Mouse (Mus musculus): Measurements from ENCODE around the gene Trdn.

Trdn gene

GRCm38 (mm10) chr10:33080254-33080653, at the start of gene Trdn:
Trdn (plus strand) TSS chr10:33080554.
- no peak for DNase-seq

DNA sequence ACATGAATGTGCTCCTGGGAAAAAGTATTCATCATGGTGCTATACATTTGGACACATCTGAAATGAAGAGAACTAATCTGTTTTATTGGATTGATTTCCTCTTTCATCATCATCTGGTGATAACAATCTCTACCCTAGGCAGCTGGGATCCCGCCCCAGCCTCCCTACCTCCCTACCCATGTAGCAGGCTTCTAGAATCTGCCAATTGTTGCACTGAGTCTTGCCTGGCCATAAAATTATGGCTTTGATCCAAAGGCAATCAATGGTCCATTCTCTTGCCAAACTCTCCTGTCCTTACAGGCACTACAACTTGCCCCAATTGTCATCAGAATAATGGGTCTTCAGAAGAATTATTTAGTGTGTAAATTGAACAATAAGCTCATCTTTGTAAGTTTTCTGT, 19.6 kb upstream of the Trdn start:
- DNase-seq = no peak

- DNase-seq = no peak
Observed at GRCm38 (mm10) chr10:33065566-33065965, 14.8 kb upstream of the Trdn start.

DNA sequence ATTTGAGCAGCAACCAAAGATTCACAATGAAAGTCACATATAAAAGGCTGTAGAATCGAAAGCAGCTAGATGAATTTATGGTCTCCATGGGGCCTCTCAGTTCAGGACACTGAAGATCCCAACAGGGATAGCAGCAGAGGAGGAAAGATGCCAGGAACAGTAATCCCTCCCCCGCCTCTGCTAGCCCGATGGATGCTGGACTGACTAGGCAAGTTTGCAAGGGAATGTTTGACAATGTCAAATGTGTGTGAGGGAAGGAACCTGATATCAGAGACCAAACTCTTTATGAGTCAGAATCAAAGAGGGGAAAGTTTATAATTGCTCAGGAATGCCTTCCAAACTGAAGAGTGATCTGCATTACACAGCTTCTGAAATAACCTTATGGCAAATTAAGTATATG, 7.2 kb upstream of the Trdn start:
- DNase-seq = no peak

DNA sequence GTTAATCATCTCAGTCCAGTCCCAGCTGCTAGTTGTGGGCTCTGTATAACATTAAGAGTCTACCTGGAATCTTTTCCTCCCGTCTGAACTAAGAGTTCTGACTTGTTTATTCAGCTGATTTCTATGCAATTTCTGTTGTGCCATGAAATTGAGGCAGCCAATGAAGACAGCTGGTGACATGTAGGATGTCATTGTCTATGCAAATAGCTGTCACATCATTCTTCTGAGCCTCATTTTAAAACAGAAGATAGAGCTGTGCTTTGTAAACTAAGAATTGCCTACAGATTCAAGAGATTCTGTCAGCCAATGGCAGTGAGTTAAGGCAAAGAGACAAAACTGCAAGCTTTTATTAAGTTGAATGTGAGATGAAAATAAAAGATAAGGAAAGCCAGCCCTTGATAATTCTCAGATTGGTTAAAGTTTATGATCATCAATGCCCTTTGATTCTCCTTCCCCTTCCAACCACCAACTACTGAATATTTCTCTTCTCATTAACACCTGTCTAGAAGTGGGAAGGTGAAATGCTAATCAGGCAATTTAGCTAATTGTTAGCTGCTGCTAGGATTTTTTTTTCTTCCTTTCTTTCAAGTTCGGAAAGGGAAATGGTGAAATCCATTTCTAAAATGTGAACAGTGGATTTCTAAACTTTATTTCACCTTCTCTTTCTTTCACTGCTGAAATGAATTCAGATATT, 1.9 kb downstream of the Trdn start:
- DNase-seq = no peak

- no peak for DNase-seq
Observed at GRCm38 (mm10) chr10:33082961-33083626, 2.7 kb downstream of the Trdn start.

DNA sequence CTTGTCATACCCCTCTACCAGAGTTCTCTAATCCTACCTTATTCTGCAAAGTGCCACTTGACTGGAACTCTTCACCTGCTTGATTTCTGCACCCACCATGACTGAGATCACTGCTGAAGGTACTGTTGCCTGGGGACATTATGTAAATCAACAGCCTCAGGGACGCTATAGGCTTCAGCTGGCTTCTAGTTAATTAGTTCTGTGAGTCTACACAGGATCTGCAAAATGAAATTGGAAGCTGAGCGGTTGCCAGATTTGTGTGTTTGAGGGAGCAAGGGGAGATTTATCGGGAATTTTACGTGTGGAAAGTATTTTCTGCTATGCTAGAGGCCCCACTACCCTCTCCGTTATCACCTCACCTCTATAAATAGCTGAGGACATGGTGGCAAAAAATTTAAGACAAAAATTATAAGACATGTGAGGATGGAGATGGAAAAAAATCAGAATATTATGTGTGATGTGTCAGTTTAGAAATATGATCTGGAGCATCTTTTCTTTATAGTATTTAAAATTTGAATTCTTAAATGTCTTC, 3.3 kb downstream of the Trdn start:
- no peak for DNase-seq

DNA sequence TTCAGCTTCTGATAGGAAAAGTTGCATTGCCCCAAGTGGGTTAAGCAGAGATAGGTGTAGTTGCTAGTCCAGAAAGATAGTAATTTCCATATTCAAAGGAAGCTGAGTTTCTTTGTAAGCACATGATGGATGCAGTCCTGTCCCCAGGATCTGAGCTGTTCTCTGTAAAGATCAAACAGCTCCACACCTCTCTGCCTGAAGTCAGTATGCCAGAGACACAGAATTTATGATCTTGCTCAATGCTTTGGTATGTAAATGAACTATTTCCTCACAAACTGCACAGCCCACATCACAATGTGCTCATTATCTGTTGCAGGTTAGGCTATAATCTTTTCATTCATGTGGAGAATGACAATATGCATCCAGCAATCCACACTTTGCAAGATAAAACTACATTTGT, 8.0 kb downstream of the Trdn start:
- no peak for DNase-seq

- no peak for DNase-seq
Observed at GRCm38 (mm10) chr10:33092400-33092799, 12.0 kb downstream of the Trdn start.

- no peak for DNase-seq
Observed at GRCm38 (mm10) chr10:33107942-33108341, 27.6 kb downstream of the Trdn start.

- DNase-seq = no peak
Observed at GRCm38 (mm10) chr10:33123028-33123427, 42.7 kb downstream of the Trdn start.

- DNase-seq = no peak
Observed at GRCm38 (mm10) chr10:33144911-33145310, 64.6 kb downstream of the Trdn start.

DNA sequence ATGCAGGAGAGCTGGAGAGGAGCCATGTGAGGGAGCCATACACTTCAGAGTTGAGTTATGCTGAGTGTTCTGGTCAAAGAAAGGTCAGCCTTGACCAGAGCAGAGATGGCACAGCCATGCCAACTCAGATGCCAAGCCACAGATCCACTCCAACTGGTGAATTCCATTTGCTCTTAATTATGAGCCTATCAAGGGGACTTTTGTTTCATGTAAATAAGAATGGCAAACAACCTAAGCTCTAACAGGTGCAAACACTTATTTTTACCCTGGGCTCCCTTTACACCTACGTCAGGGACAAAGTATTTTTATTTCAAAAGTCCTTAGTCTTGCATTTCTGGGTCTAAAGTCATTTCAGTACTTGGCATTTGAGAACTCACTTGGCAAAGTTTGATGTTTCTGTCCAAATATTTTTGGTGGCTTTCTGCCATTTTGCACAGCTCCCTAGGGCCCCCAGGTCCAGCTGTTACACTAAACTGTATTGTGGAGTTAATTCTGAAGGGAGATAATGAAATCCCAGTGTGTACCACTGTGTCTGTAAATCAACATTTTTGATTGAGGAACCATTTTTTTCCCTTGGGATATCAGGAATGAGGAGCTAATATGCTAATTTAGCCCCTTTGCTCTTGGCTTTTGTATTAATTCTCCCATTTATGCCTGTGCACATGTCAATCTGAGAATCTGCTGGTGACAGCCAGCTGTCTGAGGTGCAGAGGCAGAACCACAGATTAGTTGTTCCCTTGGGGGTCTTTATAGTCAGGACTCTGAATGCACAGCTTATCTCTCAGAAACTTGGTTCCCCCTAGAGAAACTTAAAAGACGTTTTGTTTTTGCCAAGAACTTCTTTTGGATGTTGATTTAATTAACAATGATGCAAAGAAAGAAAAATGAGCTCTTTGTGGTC, 99.6 kb downstream of the Trdn start:
- no peak for DNase-seq

DNA sequence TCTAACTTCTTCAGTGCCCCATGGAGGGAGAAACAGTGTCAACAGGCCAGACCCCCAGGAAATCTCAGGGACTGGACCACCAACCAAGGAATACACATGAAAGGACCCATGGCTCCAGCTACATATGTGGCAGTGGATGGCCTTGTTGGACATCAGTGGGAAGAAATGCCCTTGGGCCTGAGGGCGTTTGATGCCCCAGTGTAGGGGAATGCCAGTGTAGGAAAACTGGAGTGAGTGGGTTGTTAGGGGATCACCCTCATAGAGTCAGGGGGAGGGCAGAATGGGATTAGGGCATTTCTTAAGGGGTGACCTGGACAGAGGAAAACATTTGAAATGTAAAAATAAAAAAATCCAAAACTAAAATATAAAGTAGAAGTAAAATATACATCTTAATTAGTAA, 108.7 kb downstream of the Trdn start:
- no peak for DNase-seq

DNA sequence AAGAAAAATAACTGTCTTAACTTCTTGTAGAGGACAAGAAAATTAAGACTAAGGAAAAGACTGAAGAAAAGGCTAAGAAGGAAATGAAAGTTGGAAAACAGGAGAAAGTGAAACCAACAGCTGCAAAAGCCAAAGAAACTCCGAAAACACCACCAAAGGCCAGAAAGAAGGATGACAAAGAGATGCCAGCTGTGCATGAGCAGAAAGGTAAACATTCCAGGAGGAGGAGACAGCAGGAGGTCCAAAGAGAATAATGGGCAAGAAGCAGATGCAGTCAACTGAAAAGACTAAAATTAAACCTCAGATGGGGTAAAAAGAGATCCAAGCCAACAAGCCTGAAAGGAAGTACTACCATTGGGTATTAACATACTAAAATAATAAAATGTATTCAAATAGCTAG, 115.6 kb downstream of the Trdn start:
- no peak for DNase-seq

DNA sequence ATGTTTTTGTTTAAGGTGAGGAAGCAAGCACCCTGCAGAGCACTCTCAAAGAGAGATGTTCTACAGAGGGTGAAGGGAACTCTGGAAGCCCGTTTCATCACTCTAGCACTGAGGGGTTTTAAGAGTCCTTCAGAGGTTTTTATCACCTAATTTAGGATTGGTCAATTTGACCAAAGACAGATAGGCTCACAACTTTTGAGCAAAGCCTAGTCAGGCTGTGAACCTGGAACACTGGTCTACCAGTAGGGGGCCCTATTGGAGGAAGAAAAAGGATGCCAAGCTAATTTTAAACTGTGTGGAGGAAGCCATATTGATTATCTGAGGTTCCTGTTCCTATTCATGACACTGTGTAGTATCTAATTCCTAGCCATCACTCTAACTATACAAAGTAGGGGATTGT, 117.9 kb downstream of the Trdn start:
- DNase-seq = no peak

- DNase-seq = no peak
Observed at GRCm38 (mm10) chr10:33210411-33210810, 130.1 kb downstream of the Trdn start.

GRCm38 (mm10) chr10:33253911-33254310, 173.6 kb downstream of the Trdn start:
- DNase-seq = no peak

GRCm38 (mm10) chr10:33256202-33256601, 175.8 kb downstream of the Trdn start:
- DNase-seq = no peak

DNA sequence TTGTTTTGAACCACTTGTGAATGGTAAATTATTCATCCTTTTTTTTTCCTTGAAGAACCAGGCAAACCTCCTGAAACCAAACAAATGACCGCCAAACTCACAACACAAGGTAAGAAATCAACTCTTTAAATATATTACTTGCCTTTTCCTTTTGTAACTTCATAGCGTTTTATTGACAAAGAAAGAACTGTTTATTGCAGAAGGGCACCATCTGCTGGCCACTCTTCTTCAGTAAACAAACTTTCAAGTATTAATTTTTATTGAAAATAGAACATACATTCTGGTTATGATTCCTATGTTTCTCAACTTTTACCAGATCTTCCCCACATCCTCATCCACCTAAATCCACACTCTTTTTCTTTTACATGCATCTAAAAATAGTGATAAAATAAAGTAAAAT, 224.6 kb downstream of the Trdn start:
- no peak for DNase-seq

GRCm38 (mm10) chr10:33353026-33353425, 272.7 kb downstream of the Trdn start:
- no peak for DNase-seq

GRCm38 (mm10) chr10:33366521-33366920, 286.2 kb downstream of the Trdn start:
- no peak for DNase-seq

- no peak for DNase-seq
Observed at GRCm38 (mm10) chr10:33370534-33370933, 290.2 kb downstream of the Trdn start.

Data from lung, postnatal 4 days (tissue).